Mouse (Mus musculus): Measurements from ENCODE around the gene D6Ertd527e.

Gene D6Ertd527e

DNA sequence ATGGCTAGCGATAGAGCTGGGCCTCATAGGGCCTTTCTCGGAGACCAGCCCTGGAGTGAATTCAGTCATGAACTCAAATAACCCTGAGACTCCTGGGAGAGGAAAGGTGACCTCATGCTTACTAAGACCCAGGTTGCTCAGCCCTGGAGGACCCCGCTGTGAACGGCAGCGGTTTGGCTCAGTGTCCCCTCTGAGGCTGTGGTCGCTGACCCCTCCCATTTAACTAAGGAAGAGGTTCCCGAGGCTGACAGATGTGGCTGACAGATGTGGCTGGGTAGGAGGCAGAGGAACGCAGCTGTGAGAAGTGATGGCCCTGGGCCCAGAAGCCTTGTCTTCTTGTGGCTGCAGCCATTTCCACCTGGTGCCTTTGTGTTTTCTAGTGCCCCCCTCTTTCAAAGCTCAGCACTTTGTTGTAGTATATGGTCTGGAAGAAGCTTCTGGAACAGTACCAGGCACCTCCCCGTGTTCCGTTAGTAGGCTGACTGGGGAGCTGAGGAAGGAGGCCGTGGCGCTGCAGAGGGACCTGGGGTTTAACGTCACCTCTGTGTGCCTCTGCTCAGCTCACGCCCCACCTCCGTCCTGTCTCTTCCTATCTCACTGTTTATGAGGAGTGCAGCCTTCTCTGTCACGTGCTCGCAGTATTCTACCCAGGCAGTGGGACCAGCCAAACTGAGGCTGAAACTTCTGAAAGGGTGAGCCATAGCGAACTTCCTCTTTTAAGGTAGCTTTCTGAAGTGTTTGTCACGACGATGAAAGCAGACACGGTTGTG lies 48.1 kb downstream of the D6Ertd527e start:
- no peak for DNase-seq

DNA sequence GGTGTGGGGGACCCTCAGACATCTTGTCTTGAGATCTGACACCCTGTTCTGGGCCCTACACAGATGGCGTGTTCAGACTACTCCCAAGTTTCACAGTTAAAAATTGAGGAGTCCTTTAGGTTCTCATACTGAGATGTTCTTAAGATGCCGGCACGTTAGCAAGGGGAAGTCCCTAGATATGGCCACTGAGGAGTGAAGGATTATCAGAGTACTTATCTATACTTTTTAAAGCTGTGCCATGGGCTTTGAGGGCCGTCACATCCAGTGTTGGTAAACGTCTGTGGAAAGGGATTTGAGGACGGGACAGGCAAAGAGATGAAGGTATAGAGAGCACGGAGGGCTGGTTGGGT lies 48.7 kb downstream of the D6Ertd527e start:
- no peak for DNase-seq

DNA sequence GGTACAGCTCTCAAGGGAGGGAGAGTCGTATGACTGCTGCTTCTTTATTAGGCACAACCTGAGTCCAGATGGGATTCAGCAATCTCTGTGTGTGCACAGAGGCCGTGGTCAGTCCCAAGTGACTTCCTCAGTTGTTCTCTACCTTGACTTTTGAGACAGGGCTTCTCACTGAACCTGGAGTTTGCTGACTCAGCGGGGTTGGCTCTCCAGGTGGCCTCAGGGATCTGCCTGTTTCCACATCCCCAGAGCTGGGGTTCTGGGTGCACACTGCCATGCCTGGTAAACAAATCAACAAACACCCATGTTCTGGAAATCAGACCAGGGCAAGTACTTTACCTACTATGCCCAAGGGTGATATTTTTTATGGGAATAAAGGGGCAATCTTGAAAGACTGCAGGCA lies 49.3 kb downstream of the D6Ertd527e start:
- no peak for DNase-seq

DNA sequence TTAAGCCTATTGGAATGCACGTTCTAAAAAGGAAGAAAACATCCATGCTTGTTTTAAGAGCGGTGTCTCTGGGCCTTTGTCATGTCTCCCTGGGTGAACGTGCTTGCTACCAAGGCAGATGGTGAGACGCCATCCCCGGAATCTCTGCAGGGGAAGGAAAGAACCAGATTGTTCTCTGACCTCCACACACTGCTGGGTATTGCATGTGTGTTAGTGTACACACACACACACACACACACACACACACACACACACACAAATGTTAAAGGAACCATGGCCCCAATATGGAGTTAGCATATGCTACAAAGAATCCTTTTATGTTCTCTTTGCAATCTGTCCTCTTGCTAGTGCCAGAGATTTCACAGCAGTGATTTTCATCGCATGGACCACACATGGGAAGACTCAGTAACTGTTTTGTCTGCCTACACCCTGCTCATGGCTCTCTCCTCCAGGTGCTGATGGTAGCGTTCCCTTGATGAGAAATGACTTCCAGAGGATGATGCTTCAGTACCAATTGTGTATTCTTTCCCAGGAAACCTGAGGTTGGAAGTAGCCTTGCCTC lies 53.6 kb downstream of the D6Ertd527e start:
- no peak for DNase-seq

DNA sequence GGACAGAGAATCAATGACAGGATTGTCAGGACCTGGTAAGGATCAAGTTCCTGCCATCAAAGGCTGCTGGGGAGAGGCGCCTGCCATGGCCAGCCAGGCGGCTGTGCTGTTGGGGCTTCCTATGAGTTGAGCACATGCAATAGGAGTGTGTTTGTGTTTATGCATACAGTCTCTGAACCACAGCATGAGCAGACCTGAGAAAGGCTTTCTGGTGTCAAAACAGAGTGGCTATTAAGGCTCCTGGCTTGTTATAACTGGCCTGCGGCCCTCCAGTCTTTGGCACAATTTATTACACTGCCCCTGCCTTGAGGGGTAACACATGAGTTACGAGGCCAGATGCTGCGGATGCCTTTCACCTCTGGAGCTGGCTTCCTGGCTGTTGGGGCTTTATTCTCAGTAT lies 55.6 kb downstream of the D6Ertd527e start:
- no peak for DNase-seq

DNA sequence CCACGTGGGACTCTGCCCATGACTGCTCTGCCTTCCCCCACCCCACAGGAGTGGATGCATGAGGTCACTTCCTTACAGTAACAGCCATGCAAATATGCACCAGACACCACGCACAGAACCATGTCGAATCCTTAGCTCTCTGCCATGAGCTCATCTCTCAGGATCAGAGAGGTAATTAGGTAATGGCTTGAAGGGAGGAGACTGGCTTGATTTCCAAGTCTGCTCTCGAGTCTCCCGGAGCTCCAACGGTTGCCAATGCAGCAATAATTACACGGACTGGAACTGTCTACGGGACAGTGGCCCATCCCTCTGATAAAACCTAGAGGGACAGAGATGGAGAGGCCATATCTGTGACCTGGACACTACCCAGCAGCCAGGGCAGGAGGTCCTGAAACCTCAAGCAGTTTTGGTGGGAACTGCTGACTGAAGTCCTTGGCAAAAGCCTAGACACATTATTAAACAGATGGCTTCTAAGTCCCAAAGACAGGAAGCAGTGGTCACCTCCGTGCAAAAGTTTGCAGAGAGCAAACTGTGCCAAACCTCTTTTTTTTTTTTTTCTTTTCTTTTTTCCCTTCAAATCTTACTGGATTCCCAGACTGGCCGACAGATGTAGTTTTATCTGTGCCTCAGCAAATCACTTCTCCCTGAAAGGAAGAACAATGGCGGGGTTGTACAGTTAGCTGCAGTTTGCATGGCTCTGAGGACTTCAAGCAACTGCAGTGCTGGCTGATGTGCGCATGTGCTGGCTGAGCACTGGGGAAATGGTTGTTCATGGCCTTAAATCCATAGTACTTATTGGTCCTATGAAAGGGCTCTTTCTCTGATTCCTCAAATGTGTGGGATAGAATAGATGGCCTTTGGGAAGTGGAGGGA lies 57.1 kb downstream of the D6Ertd527e start:
- no peak for DNase-seq

Data from cerebellum, postnatal 25 days (tissue).